Mouse (Mus musculus) cerebellum, adult 2 months (tissue): ENCODE results near the gene Enpp1.

ENCODE experiments used
- CTCF ChIP-seq: fragments of 200-500 bp; IDR thresholded peaks from 2 replicates; pipeline ENCODE4 v1.5.1; 2011; ENCODE audit warnings: low read depth, mild to moderate bottlenecking, control low read depth, low read length, moderate library complexity, borderline replicate concordance; ENCODE audit not compliant: insufficient read depth
- POLR2A ChIP-seq: fragments of 200-500 bp; IDR thresholded peaks from 2 replicates; pipeline ENCODE4 v1.6.1; 2011; ENCODE audit warnings: low read length, control low read depth, borderline replicate concordance; ENCODE audit not compliant: insufficient read depth

GRCm38 (mm10) chr10:24635884-24636283 lies 76.1 kb downstream of the Enpp1 start:
- TF ChIP-seq CTCF (no peak), POLR2A (no peak)
